Mouse (Mus musculus) heart, embryonic 11.5 days (tissue): ENCODE data around the gene Tmem123. TPM values are rescaled to one million over a fixed set of nuclear protein-coding genes. Genes with fewer than 3 reads are reported as not detected.

Experiments
- ATAC-seq: fragments of 200-750 bp; cut with Nextera tagmentation; replicated peaks from 2 replicates; pipeline ENCODE4 v1.8.0; 2017; ENCODE audit warnings: moderate library complexity; ENCODE audit not compliant: insufficient number of reproducible peaks, low FRiP score, low TSS enrichment
- H3K27ac ChIP-seq: fragments of 300-500 bp; sonication (generic); 2 replicates; pipeline ENCODE4 v1.5.1; 2014; ENCODE audit warnings: mild to moderate bottlenecking, low read depth, low read length
- H3K27me3 ChIP-seq: fragments of 300-500 bp; sonication (generic); 2 replicates; pipeline ENCODE4 v1.6.1; 2014; ENCODE audit warnings: mild to moderate bottlenecking, low read length, mixed read lengths; ENCODE audit not compliant: control insufficient read depth, insufficient read depth
- H3K36me3 ChIP-seq: fragments of 300-500 bp; sonication (generic); 2 replicates; pipeline ENCODE4 v1.6.1; 2014; ENCODE audit warnings: mild to moderate bottlenecking, low read length, moderate library complexity, mixed read lengths; ENCODE audit not compliant: control insufficient read depth, insufficient read depth
- H3K4me1 ChIP-seq: fragments of 300-500 bp; sonication (generic); 2 replicates; pipeline ENCODE4 v1.6.1; 2014; ENCODE audit warnings: low read length; ENCODE audit not compliant: control insufficient read depth, insufficient read depth
- H3K4me2 ChIP-seq: fragments of 300-500 bp; sonication (generic); 2 replicates; pipeline ENCODE4 v1.6.1; 2014; ENCODE audit warnings: mild to moderate bottlenecking, moderate library complexity
- H3K4me3 ChIP-seq: fragments of 300-500 bp; sonication (generic); 2 replicates; pipeline ENCODE4 v1.5.1; 2014; ENCODE audit warnings: low read depth, low read length
- H3K9ac ChIP-seq: fragments of 300-500 bp; sonication (generic); 2 replicates; pipeline ENCODE4 v1.6.1; 2014; ENCODE audit warnings: mild to moderate bottlenecking, low read depth, low read length, moderate library complexity
- H3K9me3 ChIP-seq: fragments of 300-500 bp; sonication (generic); replicated peaks from 2 replicates; pipeline ENCODE4 v1.6.1; 2016; ENCODE audit warnings: low read length; ENCODE audit not compliant: control insufficient read depth
- WGBS: fragments of 180-500 bp; shearing (Covaris S2); extraction: QIAGEN DNeasy Blood & Tissue Kit; methylation state at CpG from one replicate; pipeline ENCODE4 v1.1.7; 2014; ENCODE audit not compliant: insufficient replicate concordance; 5-methylcytosine and 5-hydroxymethylcytosine counted together
- polyA plus RNA-seq: library from polyadenylated mRNA; unstranded; fragments of >200 nt; fragmentation: Nextera tagmentation; extraction: Ambion mirVana; gene quantifications from 2 replicates; pipeline ENCODE4 v1.2.1, GENCODE M21; 2014

Tmem123 gene
- polyA plus RNA-seq = 131 and 134 TPM in 2 replicates

- 1% methylated on average over 52 of the region's 52 CpGs for WGBS
- Histone ChIP-seq H3K27me3 (no peaks in the 10 kb centered on the region), H3K9ac (peak within 1 kb of the TSS; percentile 92)
Measured at GRCm38 (mm10) chr9:7763614-7764300, at the start of gene Tmem123. TSS of gene Tmem123 (plus strand) at chr9:7764041.

GRCm38 (mm10) chr9:7714062-7714907 is 49.6 kb upstream of the Tmem123 start:
- Histone ChIP-seq H3K4me2 (no peak overlapping the region), H3K27me3 (no peaks in the 10 kb centered on the region), H3K4me1 (no peaks in the 10 kb centered on the region), H3K27ac (no peak overlapping the region), H3K36me3 (no peaks in the 10 kb centered on the region), H3K9me3 (no peaks in the 10 kb centered on the region), H3K4me3 (no peak overlapping the region), H3K9ac (no peak overlapping the region)
- ATAC-seq = no peak
- 31% methylated on average over 4 of the region's 4 CpGs for WGBS

More at GRCm38 (mm10) chr9:7763614-7764300, at the start of gene Tmem123:
- H3K27ac ChIP-seq = peak within 1 kb of the TSS; percentile 93
- H3K9me3 ChIP-seq = 0 out of 2 replicates have a peak, but pooled peaks cover 2% of the 10 kb centered on the region
- peak within 1 kb of the TSS; percentile 73 for H3K4me2 ChIP-seq
- peak within 1 kb of the TSS; percentile 84 for H3K4me3 ChIP-seq
- H3K4me1 ChIP-seq = peaks cover 16% of the 10 kb centered on the region
- 0 out of 2 replicates have a peak, but pooled peaks cover 4% of the 10 kb centered on the region for H3K36me3 ChIP-seq
- peak; percentile 99 for ATAC-seq

GRCm38 (mm10) chr9:7714908-7715175 is 49.0 kb upstream of the Tmem123 start:
- Histone ChIP-seq H3K4me3 (no peak overlapping the region), H3K36me3 (no peaks in the 10 kb centered on the region), H3K4me2 (no peak overlapping the region), H3K9me3 (no peaks in the 10 kb centered on the region), H3K4me1 (no peaks in the 10 kb centered on the region), H3K9ac (no peak overlapping the region), H3K27ac (no peak overlapping the region), H3K27me3 (no peaks in the 10 kb centered on the region)
- ATAC-seq = no peak
- 80% methylated on average over 2 of the region's 2 CpGs for WGBS

GRCm38 (mm10) chr9:7721543-7721942 is 42.3 kb upstream of the Tmem123 start:
- Histone ChIP-seq H3K4me3 (no peak overlapping the region), H3K9ac (no peak overlapping the region), H3K27ac (no peak overlapping the region), H3K27me3 (no peaks in the 10 kb centered on the region), H3K36me3 (no peaks in the 10 kb centered on the region), H3K4me2 (no peak overlapping the region), H3K9me3 (no peaks in the 10 kb centered on the region), H3K4me1 (no peaks in the 10 kb centered on the region)
- no peak for ATAC-seq
- WGBS = 83% methylated on average over 1 of the region's 1 CpGs

- Histone ChIP-seq H3K27ac (no peak overlapping the region), H3K36me3 (no peaks in the 10 kb centered on the region), H3K4me3 (no peak overlapping the region), H3K9ac (no peak overlapping the region), H3K4me1 (peaks cover 4% of the 10 kb centered on the region; the same call in 1 of the 2 replicates), H3K27me3 (no peaks in the 10 kb centered on the region), H3K9me3 (no peaks in the 10 kb centered on the region), H3K4me2 (no peak overlapping the region)
- ATAC-seq = no peak
- WGBS = 69% methylated on average over 4 of the region's 4 CpGs
Measured at GRCm38 (mm10) chr9:7728997-7729396, 34.8 kb upstream of the Tmem123 start.

- WGBS = 74% methylated on average over 1 of the region's 1 CpGs
- Histone ChIP-seq H3K9me3 (no peaks in the 10 kb centered on the region), H3K36me3 (no peaks in the 10 kb centered on the region), H3K4me3 (no peak overlapping the region), H3K9ac (no peak overlapping the region), H3K27me3 (no peaks in the 10 kb centered on the region), H3K4me1 (no peaks in the 10 kb centered on the region), H3K27ac (no peak overlapping the region), H3K4me2 (no peak overlapping the region)
- no peak for ATAC-seq
Measured at GRCm38 (mm10) chr9:7742696-7743095, 21.1 kb upstream of the Tmem123 start.

GRCm38 (mm10) chr9:7744156-7744555 is 19.7 kb upstream of the Tmem123 start:
- Histone ChIP-seq H3K4me3 (no peak overlapping the region), H3K4me1 (no peaks in the 10 kb centered on the region), H3K36me3 (no peaks in the 10 kb centered on the region), H3K4me2 (no peak overlapping the region), H3K9me3 (no peaks in the 10 kb centered on the region), H3K9ac (no peak overlapping the region), H3K27ac (no peak overlapping the region), H3K27me3 (no peaks in the 10 kb centered on the region)
- no peak for ATAC-seq
- 62% methylated on average over 1 of the region's 1 CpGs for WGBS

- Histone ChIP-seq H3K9ac (no peak overlapping the region), H3K27me3 (no peaks in the 10 kb centered on the region), H3K4me1 (no peaks in the 10 kb centered on the region), H3K36me3 (no peaks in the 10 kb centered on the region), H3K4me2 (no peak overlapping the region), H3K27ac (no peak overlapping the region), H3K4me3 (no peak overlapping the region), H3K9me3 (no peaks in the 10 kb centered on the region)
- ATAC-seq = no peak
- WGBS = 79% methylated on average over 3 of the region's 3 CpGs
Measured at GRCm38 (mm10) chr9:7748881-7749280, 15.0 kb upstream of the Tmem123 start.
